Mouse (Mus musculus): ENCODE results near the gene Glo1.

Gene Glo1

GRCm38 (mm10) chr17:30581201-30581600 lies 45.5 kb downstream of the Glo1 start:
- in situ Hi-C loops (cut with MboI; ENCODE audit: low sequenced_read_pairs) = no loop called here

DNA sequence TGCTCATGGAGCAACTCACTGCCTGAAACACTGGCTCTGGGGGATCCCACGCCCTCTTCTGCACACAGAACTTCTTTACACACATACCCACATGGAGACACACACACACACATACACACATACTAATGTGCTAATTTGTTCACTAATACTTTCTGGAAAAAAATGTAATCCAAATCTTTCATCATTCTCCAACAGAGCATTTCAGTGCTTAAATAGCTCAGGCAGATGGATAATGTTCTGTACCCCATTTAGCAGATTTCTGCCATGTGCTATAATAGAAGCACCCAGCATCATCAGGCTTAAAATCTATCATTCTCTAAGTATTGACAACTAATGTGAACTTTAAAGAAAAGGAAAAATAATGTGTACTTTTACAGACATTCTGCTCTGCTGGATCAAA lies 45.9 kb downstream of the Glo1 start:
- in situ Hi-C loops (cut with MboI; ENCODE audit: low sequenced_read_pairs) = no loop called here

DNA sequence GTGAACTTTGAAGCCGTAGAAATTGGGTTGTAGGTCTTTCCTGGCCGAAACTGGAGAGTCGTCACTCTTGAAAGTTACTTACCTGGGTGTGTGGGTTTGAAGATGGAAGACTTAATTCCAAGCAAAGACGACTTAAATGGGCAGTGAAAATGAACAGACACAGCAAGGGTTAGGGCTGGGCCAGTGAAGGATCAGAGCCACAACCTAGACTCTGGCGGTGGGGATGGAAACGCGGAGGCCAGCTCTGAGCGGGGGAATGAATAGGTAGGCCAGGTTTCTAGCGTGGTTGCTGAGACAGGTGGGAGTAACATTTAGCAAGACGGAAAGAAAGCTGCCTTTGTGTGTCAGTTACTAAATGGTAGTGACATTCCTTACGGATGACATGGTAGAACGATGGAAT lies 49.7 kb downstream of the Glo1 start:
- in situ Hi-C loops (cut with MboI; ENCODE audit: low sequenced_read_pairs) = no loop called here

- in situ Hi-C loops (cut with MboI; ENCODE audit: low sequenced_read_pairs) = no loop called here
Measured at GRCm38 (mm10) chr17:30575941-30576773, 50.5 kb downstream of the Glo1 start, which contains the start of gene Btbd9. TSS of gene Btbd9 (minus strand) at chr17:30576488.

GRCm38 (mm10) chr17:30575121-30575904 lies 51.4 kb downstream of the Glo1 start:
- in situ Hi-C loops (cut with MboI; ENCODE audit: low sequenced_read_pairs) = no loop called here

GRCm38 (mm10) chr17:30574783-30575075 lies 51.9 kb downstream of the Glo1 start:
- in situ Hi-C loops (cut with MboI; ENCODE audit: low sequenced_read_pairs) = no loop called here

- in situ Hi-C loops (cut with MboI; ENCODE audit: low sequenced_read_pairs) = no loop called here
Measured at GRCm38 (mm10) chr17:30573990-30574782, 52.5 kb downstream of the Glo1 start.

DNA sequence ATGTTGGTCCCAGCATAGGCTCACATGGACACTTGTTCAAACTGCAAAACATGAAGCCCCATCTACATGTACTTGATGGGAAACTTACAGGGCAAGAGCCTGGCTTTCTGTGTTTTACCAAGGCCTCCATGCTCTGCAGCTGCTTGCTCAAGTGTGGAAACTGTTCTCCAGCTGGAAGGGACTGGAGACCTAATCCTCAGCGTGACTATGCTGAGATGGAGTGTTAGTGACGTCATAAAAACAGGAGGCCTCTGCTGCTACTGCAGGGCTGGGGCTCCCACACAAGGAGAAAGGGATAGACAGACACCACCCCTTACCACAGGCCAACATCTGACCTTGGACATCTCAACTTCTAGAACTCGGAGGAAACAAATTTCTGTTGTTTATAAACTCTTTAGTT lies 55.7 kb downstream of the Glo1 start:
- in situ Hi-C loops (cut with MboI; ENCODE audit: low sequenced_read_pairs) = no loop called here

DNA sequence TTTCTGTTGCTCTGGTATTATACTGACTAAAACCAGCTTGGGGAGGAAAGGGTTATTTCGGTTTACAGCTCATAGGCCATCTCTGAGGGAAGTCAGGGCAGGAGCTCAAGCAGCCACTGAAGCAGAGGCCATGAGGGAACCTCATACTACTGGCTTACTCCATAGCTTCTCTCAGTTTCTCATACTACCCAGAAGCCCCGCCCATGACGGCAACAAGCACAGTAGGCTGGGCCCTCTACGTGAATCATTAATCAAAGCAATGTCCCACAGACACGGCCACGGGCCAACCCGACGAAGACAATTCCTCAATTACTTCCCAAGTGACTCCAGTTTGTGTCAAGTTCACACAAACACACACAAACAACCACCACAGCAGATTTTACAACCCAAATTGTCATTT lies 56.5 kb downstream of the Glo1 start:
- in situ Hi-C loops (cut with MboI; ENCODE audit: low sequenced_read_pairs) = no loop called here

DNA sequence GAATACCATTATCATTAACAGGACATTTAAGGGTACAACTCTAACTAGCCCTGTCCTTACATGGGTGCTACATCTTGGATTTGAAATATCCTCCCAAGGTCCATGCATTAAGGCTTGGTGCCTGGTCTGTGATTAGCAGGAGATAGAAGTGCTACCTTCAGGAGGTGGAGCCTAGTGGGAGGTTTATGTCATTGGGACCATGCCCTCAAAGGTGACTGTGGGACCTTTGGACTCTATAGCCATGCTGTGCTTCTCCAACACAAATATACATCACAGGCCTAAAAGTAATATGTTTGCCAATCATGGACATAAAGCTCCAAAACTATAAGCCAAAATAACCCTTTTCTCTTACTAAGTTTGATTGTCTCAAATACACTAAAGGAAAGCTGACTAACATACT lies 58.2 kb downstream of the Glo1 start:
- in situ Hi-C loops (cut with MboI; ENCODE audit: low sequenced_read_pairs) = no loop called here

GRCm38 (mm10) chr17:30564971-30565370 lies 61.7 kb downstream of the Glo1 start:
- in situ Hi-C loops (cut with MboI; ENCODE audit: low sequenced_read_pairs) = no loop called here

DNA sequence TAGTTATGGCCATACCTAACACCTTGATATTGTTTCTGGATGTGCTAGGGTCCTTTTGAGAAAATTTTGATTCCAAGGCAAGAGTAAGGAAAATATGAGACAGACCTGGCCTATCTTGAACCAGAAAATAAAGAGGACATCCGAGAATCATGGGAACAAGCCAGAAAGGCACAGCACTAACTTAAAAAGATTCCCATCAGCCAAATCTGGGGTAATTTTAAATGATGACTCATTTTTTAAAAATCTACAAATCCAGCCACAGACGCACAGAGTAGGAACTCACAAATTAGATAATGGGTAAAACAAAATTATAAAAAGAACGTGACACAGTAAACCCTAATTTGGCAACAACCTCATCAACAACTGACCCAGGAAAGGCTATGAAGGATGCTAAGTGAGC lies 62.3 kb downstream of the Glo1 start:
- in situ Hi-C loops (cut with MboI; ENCODE audit: low sequenced_read_pairs) = no loop called here

DNA sequence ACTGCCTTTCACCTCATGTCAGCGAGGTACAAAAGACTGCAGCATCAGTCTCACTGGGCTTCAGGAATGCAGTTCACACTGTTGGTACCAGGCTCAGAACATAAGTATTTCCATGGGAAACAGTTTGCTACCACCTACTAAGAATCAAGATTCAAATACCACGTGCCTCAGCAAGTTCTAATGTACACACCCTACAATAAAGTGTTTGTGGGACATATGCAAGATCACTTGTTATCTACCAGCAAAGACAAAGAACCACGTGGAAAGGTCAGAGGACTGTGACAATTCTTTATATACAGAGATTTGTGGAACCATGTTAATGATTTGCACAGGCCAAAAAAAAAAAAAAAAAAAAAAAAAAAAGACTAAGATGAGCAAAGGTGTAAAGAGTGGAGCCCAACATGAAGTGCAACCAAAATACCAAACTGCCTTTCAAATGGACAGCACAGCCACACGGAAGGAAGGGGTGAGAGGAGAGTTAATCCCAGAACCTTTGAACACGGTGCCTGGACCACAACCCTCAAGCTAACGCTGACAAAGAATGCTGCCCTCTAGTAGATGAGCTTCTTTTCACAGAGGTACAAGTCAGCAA lies 63.1 kb downstream of the Glo1 start:
- in situ Hi-C loops (cut with MboI; ENCODE audit: low sequenced_read_pairs) = no loop called here

GRCm38 (mm10) chr17:30562770-30563169 lies 63.9 kb downstream of the Glo1 start:
- in situ Hi-C loops (cut with MboI; ENCODE audit: low sequenced_read_pairs) = no loop called here

GRCm38 (mm10) chr17:30559536-30559935 lies 67.1 kb downstream of the Glo1 start:
- in situ Hi-C loops (cut with MboI; ENCODE audit: low sequenced_read_pairs) = no loop called here

DNA sequence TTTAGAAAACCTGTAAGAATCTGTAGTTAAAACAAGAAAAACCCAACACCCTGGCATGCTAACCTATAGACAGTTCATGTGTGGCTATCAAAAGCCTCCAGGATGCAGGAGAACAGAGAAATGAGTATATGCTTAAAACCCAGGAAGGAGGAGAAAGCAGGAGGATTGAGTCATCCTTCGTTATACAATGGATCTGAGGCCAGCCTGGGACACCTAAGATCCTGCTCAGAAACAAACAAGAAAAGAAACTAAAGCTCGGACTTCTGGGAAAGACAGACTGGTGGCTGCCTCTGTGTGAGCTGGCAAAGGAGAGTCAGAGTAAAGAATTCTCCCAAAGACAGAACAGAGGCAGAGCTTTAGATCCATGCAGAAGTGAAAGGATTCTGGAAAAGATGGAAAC lies 68.0 kb downstream of the Glo1 start:
- in situ Hi-C loops (cut with MboI; ENCODE audit: low sequenced_read_pairs) = no loop called here

DNA sequence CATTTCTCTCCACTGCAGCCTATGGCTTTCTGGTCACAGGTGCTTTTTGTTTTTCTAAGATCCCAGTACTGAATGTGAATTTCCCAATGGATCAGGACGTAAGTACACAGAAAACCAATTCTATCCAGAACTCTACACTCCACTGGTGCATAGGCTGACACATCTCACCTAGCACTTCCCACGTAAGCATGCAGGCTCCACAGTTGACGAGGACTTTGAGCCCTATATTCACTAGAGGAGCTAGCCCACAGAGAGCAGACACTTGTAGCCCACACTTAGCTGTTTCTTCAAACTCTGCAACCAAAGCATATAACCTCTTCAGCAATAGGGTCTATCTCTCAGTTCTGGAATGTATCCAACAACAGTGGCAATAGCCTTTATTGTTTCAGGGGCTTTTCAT lies 70.2 kb downstream of the Glo1 start:
- in situ Hi-C loops (cut with MboI; ENCODE audit: low sequenced_read_pairs) = no loop called here

DNA sequence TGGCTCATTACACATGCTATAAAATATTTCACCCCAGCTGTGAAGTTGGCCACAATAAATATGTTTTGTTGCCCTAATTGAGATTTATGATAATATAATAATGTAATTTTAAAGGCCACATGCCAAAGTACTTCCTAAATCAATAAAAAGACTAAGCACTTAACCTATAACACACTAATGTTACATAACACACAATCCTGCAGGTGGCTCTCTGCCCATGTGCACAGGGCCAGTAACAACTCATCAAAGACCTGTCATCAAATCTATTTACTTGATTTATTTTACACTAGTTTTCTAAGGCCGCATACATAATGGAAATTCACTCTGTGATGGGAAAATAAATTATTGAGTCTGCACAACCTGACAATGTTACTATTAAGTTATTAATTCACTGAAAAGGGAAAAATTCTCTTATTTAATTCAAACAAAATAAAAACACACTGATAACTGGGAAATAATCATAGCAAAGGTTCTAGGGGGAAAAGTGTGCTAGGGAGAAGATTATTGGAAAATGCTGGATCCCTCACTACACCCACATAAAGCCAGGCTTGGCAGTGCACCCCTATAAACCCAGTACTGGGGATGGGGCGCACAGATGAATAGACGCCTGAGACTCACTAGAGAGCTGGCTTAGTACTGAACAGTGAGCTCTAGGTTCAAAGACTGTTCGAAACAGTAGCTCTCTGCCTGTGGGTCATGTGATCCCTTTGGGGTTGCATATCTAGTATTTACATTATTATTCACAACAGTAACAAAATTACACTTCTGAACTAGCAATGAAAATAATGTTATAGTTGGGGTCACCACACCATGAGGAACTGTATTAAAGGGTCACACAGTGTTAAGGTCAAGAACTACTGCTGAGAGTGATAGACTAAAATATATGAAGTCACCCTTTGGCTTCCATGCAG lies 73.4 kb downstream of the Glo1 start:
- in situ Hi-C loops (cut with MboI; ENCODE audit: low sequenced_read_pairs) = no loop called here

GRCm38 (mm10) chr17:30550774-30551107 lies 75.9 kb downstream of the Glo1 start:
- in situ Hi-C loops (cut with MboI; ENCODE audit: low sequenced_read_pairs) = no loop called here
